Mouse (Mus musculus) forebrain, embryonic 16.5 days (tissue): ENCODE data around the gene Ciapin1. TPM values are rescaled to one million over a fixed set of nuclear protein-coding genes. Genes with fewer than 3 reads are reported as not detected.
A peak's percentile ranks its signal among the peaks of the same experiment; 100 is the strongest.

Experiments
- ATAC-seq: fragments of 200-750 bp; cut with Nextera tagmentation; 2 replicates; pipeline ENCODE4 v1.8.0; 2017; ENCODE audit warnings: mild to moderate bottlenecking, moderate library complexity
- H3K27ac ChIP-seq: fragments of 300-500 bp; sonication (generic); 2 replicates; pipeline ENCODE4 v1.5.1; 2014; ENCODE audit warnings: low read length, control low read depth
- H3K27me3 ChIP-seq: fragments of 300-500 bp; sonication (generic); replicated peaks from 2 replicates; pipeline ENCODE4 v1.6.1; 2014; ENCODE audit warnings: low read length; ENCODE audit not compliant: control insufficient read depth, insufficient read depth
- H3K36me3 ChIP-seq: fragments of 300-500 bp; sonication (generic); 2 replicates; pipeline ENCODE4 v1.6.1; 2014; ENCODE audit not compliant: control insufficient read depth, insufficient read depth
- H3K4me1 ChIP-seq: fragments of 300-500 bp; sonication (generic); replicated peaks from 2 replicates; pipeline ENCODE4 v1.6.1; 2014; ENCODE audit warnings: low read length; ENCODE audit not compliant: control insufficient read depth, insufficient read depth
- H3K4me2 ChIP-seq: fragments of 300-500 bp; sonication (generic); 2 replicates; pipeline ENCODE4 v1.6.1; 2014; ENCODE audit warnings: mild to moderate bottlenecking, low read length, control low read depth
- H3K4me3 ChIP-seq: fragments of 300-500 bp; sonication (generic); replicated peaks from 2 replicates; pipeline ENCODE4 v1.5.1; 2014; ENCODE audit warnings: mild to moderate bottlenecking, low read length, control low read depth
- H3K9ac ChIP-seq: fragments of 300-500 bp; sonication (generic); replicated peaks from 2 replicates; pipeline ENCODE4 v1.6.1; 2014; ENCODE audit warnings: low read depth, low read length, control low read depth
- H3K9me3 ChIP-seq: fragments of 300-500 bp; sonication (generic); 2 replicates; pipeline ENCODE4 v1.6.1; 2016; ENCODE audit warnings: low read length; ENCODE audit not compliant: control insufficient read depth
- WGBS: fragments of 180-500 bp; shearing (Covaris S2); extraction: QIAGEN DNeasy Blood & Tissue Kit; methylation state at CpG from one replicate; pipeline ENCODE4 v1.1.7; 2014; 5-methylcytosine and 5-hydroxymethylcytosine counted together
- polyA plus RNA-seq: library from polyadenylated mRNA; unstranded; fragments of >200 nt; fragmentation: Nextera tagmentation; extraction: Ambion mirVana; gene quantifications from 2 replicates; pipeline ENCODE4 v1.2.1, GENCODE M21; 2015

The Ciapin1 gene
- polyA plus RNA-seq, 1 experiment from 2014 or later: 148 TPM

- Histone ChIP-seq H3K27ac (peak overlapping the region; percentile 70; the same call in 1 of the 2 replicates), H3K4me2 (peak overlapping the region; percentile 77), H3K27me3 (no peaks in the 10 kb centered on the region), H3K36me3 (0 out of 2 replicates have a peak, but pooled peaks cover 3% of the 10 kb centered on the region), H3K9me3 (no peaks in the 10 kb centered on the region), H3K4me3 (peak overlapping the region; percentile 66), H3K9ac (peak overlapping the region; percentile 77), H3K4me1 (peaks cover 59% of the 10 kb centered on the region)
- ATAC-seq: peak; percentile 85
- 6% methylated on average over 7 of the region's 7 CpGs for WGBS
Observed at GRCm38 (mm10) chr8:94871108-94871894, 33.1 kb upstream of the Ciapin1 start.

- peak; percentile 47 for ATAC-seq
- peaks cover 55% of the 10 kb centered on the region for H3K4me1 ChIP-seq
- under 1% methylated on average over 22 of the region's 22 CpGs for WGBS
- peak overlapping the region; percentile 77 for H3K4me2 ChIP-seq
- H3K4me3 ChIP-seq: peak overlapping the region; percentile 66
- no peaks in the 10 kb centered on the region for H3K9me3 ChIP-seq
- H3K27me3 ChIP-seq: no peaks in the 10 kb centered on the region
- H3K27ac ChIP-seq: peak overlapping the region; percentile 70
- peaks cover 9% of the 10 kb centered on the region; the same call in 1 of the 2 replicates for H3K36me3 ChIP-seq
- peak overlapping the region; percentile 77 for H3K9ac ChIP-seq
Observed at GRCm38 (mm10) chr8:94870474-94871107, 32.4 kb upstream of the Ciapin1 start.

GRCm38 (mm10) chr8:94870003-94870402, 31.8 kb upstream of the Ciapin1 start:
- Histone ChIP-seq H3K4me3 (peak overlapping the region; percentile 66), H3K27ac (peak overlapping the region; percentile 70; the same call in 1 of the 2 replicates), H3K36me3 (peaks cover 11% of the 10 kb centered on the region; the same call in 1 of the 2 replicates), H3K27me3 (no peaks in the 10 kb centered on the region), H3K4me2 (peak overlapping the region; percentile 77), H3K4me1 (peaks cover 49% of the 10 kb centered on the region), H3K9me3 (no peaks in the 10 kb centered on the region), H3K9ac (peak overlapping the region; percentile 77)
- no peak for ATAC-seq
- 8% methylated on average over 4 of the region's 4 CpGs for WGBS

- no peaks in the 10 kb centered on the region for H3K9me3 ChIP-seq
- 54% methylated on average over 7 of the region's 7 CpGs for WGBS
- H3K4me3 ChIP-seq: peak overlapping the region; percentile 66
- peak overlapping the region; percentile 77 for H3K9ac ChIP-seq
- H3K36me3 ChIP-seq: peaks cover 16% of the 10 kb centered on the region
- no peak for ATAC-seq
- no peaks in the 10 kb centered on the region for H3K27me3 ChIP-seq
- H3K27ac ChIP-seq: no peak overlapping the region
- H3K4me2 ChIP-seq: peak overlapping the region; percentile 77
- peaks cover 41% of the 10 kb centered on the region for H3K4me1 ChIP-seq
Observed at GRCm38 (mm10) chr8:94869146-94869545, 31.0 kb upstream of the Ciapin1 start.

- Histone ChIP-seq H3K4me3 (no peak overlapping the region), H3K27ac (no peak overlapping the region), H3K9me3 (no peaks in the 10 kb centered on the region), H3K4me1 (peaks cover 32% of the 10 kb centered on the region), H3K27me3 (no peaks in the 10 kb centered on the region), H3K4me2 (no peak overlapping the region), H3K36me3 (peaks cover 21% of the 10 kb centered on the region), H3K9ac (no peak overlapping the region)
- 85% methylated on average over 9 of the region's 9 CpGs for WGBS
- ATAC-seq: no peak
Observed at GRCm38 (mm10) chr8:94866921-94867320, 28.8 kb upstream of the Ciapin1 start.

- Histone ChIP-seq H3K4me2 (no peak overlapping the region), H3K9me3 (no peaks in the 10 kb centered on the region), H3K9ac (no peak overlapping the region), H3K36me3 (peaks cover 21% of the 10 kb centered on the region), H3K27me3 (no peaks in the 10 kb centered on the region), H3K4me1 (peaks cover 22% of the 10 kb centered on the region), H3K4me3 (no peak overlapping the region), H3K27ac (no peak overlapping the region)
- no peak for ATAC-seq
- WGBS: 84% methylated on average over 10 of the region's 10 CpGs
Observed at GRCm38 (mm10) chr8:94865292-94865691, 27.1 kb upstream of the Ciapin1 start.

- Histone ChIP-seq H3K9ac (no peak overlapping the region), H3K4me3 (no peak overlapping the region), H3K27ac (no peak overlapping the region), H3K4me2 (no peak overlapping the region), H3K4me1 (peaks cover 14% of the 10 kb centered on the region), H3K27me3 (no peaks in the 10 kb centered on the region), H3K9me3 (no peaks in the 10 kb centered on the region), H3K36me3 (peaks cover 21% of the 10 kb centered on the region)
- ATAC-seq: no peak
- WGBS: 76% methylated on average over 10 of the region's 10 CpGs
Observed at GRCm38 (mm10) chr8:94863897-94864673, 25.9 kb upstream of the Ciapin1 start.

GRCm38 (mm10) chr8:94862487-94863220, 24.5 kb upstream of the Ciapin1 start:
- 84% methylated on average over 12 of the region's 12 CpGs for WGBS
- no peak overlapping the region for H3K9ac ChIP-seq
- no peak for ATAC-seq

More at GRCm38 (mm10) chr8:94862487-94863220, 24.5 kb upstream of the Ciapin1 start:
- Histone ChIP-seq H3K36me3 (peaks cover 21% of the 10 kb centered on the region), H3K27ac (no peak overlapping the region), H3K27me3 (no peaks in the 10 kb centered on the region), H3K4me1 (peaks cover 14% of the 10 kb centered on the region), H3K4me2 (no peak overlapping the region), H3K4me3 (no peak overlapping the region), H3K9me3 (no peaks in the 10 kb centered on the region)
